Mouse (Mus musculus) spleen, adult 2 months (tissue): ENCODE results near the gene Mink1. TPM values are rescaled to one million over a fixed set of nuclear protein-coding genes. Genes with fewer than 3 reads are reported as not detected.
A peak's percentile ranks its signal among the peaks of the same experiment; 100 is the strongest.

Experiments used
- DNase-seq, 2 experiments: peaks; one replicate each; pipeline versions ENCODE4 v3.0.0 to v3.0.0-alpha.2; 2012 to 2021; ENCODE audit warnings: low spot score in 2 of 2, low read depth in 1 of 2
- H3K27ac ChIP-seq: fragments of 200-500 bp; 2 replicates; pipeline ENCODE4 v1.5.1; 2012; ENCODE audit warnings: low read length, inconsistent platforms; ENCODE audit not compliant: insufficient read depth
- H3K27me3 ChIP-seq: fragments of 200-500 bp; 2 replicates; pipeline ENCODE4 v1.6.1; 2012; ENCODE audit warnings: mild to moderate bottlenecking, moderate library complexity, low read length, inconsistent platforms; ENCODE audit not compliant: control insufficient read depth, insufficient read depth
- H3K36me3 ChIP-seq: fragments of 200-500 bp; 2 replicates; pipeline ENCODE4 v1.6.1; 2012; ENCODE audit warnings: mild to moderate bottlenecking, low read length, inconsistent platforms; ENCODE audit not compliant: control insufficient read depth, insufficient read depth
- H3K4me1 ChIP-seq: fragments of 200-500 bp; 2 replicates; pipeline ENCODE4 v1.6.1; 2011; ENCODE audit warnings: inconsistent platforms; ENCODE audit not compliant: control insufficient read depth, insufficient read depth, insufficient read length
- H3K4me3 ChIP-seq: fragments of 200-500 bp; 2 replicates; pipeline ENCODE4 v1.5.1; 2011; ENCODE audit warnings: mild to moderate bottlenecking, inconsistent platforms; ENCODE audit not compliant: insufficient read depth, insufficient read length; ENCODE audit errors: extremely low read depth
- CTCF ChIP-seq: fragments of 200-500 bp; IDR thresholded peaks from 2 replicates; pipeline ENCODE4 v1.5.1; 2011; ENCODE audit warnings: mild to moderate bottlenecking, inconsistent platforms; ENCODE audit not compliant: insufficient read depth, insufficient read length, insufficient replicate concordance; ENCODE audit errors: extremely low read depth
- POLR2A ChIP-seq: fragments of 200-500 bp; IDR thresholded peaks from 2 replicates; pipeline ENCODE4 v1.6.1; 2011; ENCODE audit warnings: low read depth, low read length, inconsistent platforms
- WGBS: fragments of 180-500 bp; shearing (Covaris S2); methylation state at CpG from one replicate; pipeline ENCODE4 v1.1.7; 2018; 5-methylcytosine and 5-hydroxymethylcytosine counted together
- polyA plus RNA-seq: library from polyadenylated mRNA; depleted of rRNA; stranded (reverse); fragments of >200 nt; gene quantifications from 2 replicates; pipeline ENCODE4 v1.2.3, GENCODE M21; 2012

Gene Mink1
- polyA plus RNA-seq, 1 experiment = 74.8 TPM

GRCm38 (mm10) chr11:70580921-70581320 is 18.2 kb downstream of the Mink1 start:
- WGBS = 24% methylated on average over 3 of the region's 3 CpGs
- no peaks in the 10 kb centered on the region for H3K36me3 ChIP-seq
- TF ChIP-seq POLR2A = no peak
- TF ChIP-seq CTCF = no peak
- no peak for DNase-seq
- no peaks in the 10 kb centered on the region for H3K27me3 ChIP-seq
- H3K4me3 ChIP-seq = no peak overlapping the region
- H3K27ac ChIP-seq = peak overlapping the region; percentile 60
- H3K4me1 ChIP-seq = peaks cover 7% of the 10 kb centered on the region; the same call in 1 of the 2 replicates

DNA sequence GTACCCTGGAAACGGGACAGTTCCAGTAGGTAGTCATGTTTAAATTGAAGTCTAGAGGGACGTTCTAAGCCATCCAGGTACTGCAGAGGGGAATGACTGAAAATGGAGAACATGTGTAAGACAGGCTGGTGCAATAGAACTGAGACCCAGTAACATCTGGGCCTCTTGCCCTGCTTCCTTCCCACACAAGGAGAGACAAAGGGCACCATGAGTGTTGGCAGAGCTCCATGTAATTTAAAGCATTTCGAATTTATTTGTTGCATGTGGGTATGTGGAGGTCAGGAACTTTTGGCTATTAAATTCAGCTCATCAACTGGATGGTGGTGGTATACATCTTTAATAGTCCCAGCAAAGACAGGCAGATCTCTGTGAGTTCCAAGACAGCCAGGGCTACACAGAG is 19.5 kb downstream of the Mink1 start:
- WGBS = 50% methylated on average over 3 of the region's 3 CpGs
- Histone ChIP-seq H3K36me3 (no peaks in the 10 kb centered on the region), H3K27ac (no peak overlapping the region), H3K4me1 (peaks cover 9% of the 10 kb centered on the region; the same call in 1 of the 2 replicates), H3K27me3 (no peaks in the 10 kb centered on the region), H3K4me3 (no peak overlapping the region)
- TF ChIP-seq CTCF (no peak), POLR2A (no peak)
- DNase-seq = no peak

GRCm38 (mm10) chr11:70583022-70583714 is 20.5 kb downstream of the Mink1 start:
- Histone ChIP-seq H3K4me3 (no peak overlapping the region), H3K4me1 (peaks cover 12% of the 10 kb centered on the region; the same call in 1 of the 2 replicates), H3K27ac (peak overlapping the region; percentile 1; the same call in 1 of the 2 replicates), H3K36me3 (no peaks in the 10 kb centered on the region), H3K27me3 (no peaks in the 10 kb centered on the region)
- TF ChIP-seq POLR2A = no peak
- TF ChIP-seq CTCF = no peak
- DNase-seq = no peak
- WGBS = 31% methylated on average over 6 of the region's 6 CpGs

GRCm38 (mm10) chr11:70583775-70584174 is 21.1 kb downstream of the Mink1 start:
- Histone ChIP-seq H3K4me3 (no peak overlapping the region), H3K27me3 (no peaks in the 10 kb centered on the region), H3K36me3 (no peaks in the 10 kb centered on the region), H3K4me1 (peaks cover 12% of the 10 kb centered on the region; the same call in 1 of the 2 replicates), H3K27ac (no peak overlapping the region)
- 93% methylated on average over 7 of the region's 7 CpGs for WGBS
- TF ChIP-seq POLR2A (no peak), CTCF (no peak)
- no peak for DNase-seq

DNA sequence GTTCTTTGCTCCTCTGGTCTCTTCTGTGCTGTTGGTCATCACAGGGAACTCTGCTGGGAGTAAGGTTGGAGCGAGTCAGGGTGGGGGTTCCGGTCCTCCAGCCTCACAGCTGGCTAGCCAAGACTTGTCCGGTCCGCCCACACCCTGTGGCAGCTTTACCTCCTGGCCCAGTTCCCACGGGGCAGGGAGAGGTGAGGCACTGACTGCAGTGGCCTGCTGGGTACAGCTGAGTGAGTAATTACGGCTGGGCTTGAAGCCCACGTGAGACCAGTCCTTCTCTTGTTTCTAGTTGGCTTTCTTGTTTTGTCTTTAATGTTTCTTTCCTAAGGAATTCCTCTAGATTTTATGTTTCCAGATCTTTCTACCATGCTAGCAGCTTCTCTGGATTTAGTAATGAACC is 22.8 kb downstream of the Mink1 start:
- TF ChIP-seq POLR2A (no peak), CTCF (no peak)
- 69% methylated on average over 7 of the region's 7 CpGs for whole genome bisulfite sequencing
- Histone ChIP-seq H3K36me3 (no peaks in the 10 kb centered on the region), H3K27me3 (no peaks in the 10 kb centered on the region), H3K4me1 (peaks cover 5% of the 10 kb centered on the region; the same call in 1 of the 2 replicates), H3K27ac (0 out of 2 replicates have a peak overlapping the region, but pooled peaks have one; percentile 10), H3K4me3 (no peak overlapping the region)
- no peak for DNase-seq

- 80% methylated on average over 3 of the region's 3 CpGs for WGBS
- TF ChIP-seq CTCF = no peak
- no peak for TF ChIP-seq POLR2A
- no peaks in the 10 kb centered on the region for H3K36me3 ChIP-seq
Measured at GRCm38 (mm10) chr11:70586261-70586660, 23.6 kb downstream of the Mink1 start.

DNA sequence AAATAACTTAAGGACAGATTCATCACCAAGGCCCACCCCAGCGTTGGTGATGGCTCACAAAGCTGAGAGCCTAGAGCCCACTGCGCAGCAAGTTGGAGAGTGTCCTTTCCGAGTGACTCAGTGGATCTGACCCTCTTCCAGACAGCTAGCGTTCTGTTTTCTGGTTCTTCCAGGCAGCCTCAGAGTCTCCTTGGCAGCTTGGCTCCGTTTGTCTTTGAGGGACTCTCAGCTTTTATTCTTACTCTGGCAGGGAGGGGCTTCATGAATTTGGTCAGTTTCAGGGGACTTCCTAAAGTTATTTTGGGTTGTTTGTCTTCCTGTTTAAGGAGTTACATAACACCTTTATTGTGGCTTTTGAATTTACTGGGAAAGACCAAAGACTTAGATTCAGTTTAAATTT is 24.3 kb downstream of the Mink1 start:
- Histone ChIP-seq H3K4me1 (peaks cover 5% of the 10 kb centered on the region; the same call in 1 of the 2 replicates), H3K36me3 (no peaks in the 10 kb centered on the region), H3K27ac (0 out of 2 replicates have a peak overlapping the region, but pooled peaks have one; percentile 30), H3K27me3 (no peaks in the 10 kb centered on the region), H3K4me3 (no peak overlapping the region)
- no peak for TF ChIP-seq CTCF
- TF ChIP-seq POLR2A = no peak
- 56% methylated on average over 5 of the region's 5 CpGs for WGBS
- DNase-seq = no peak

More at GRCm38 (mm10) chr11:70586261-70586660, 23.6 kb downstream of the Mink1 start:
- H3K27ac ChIP-seq = 0 out of 2 replicates have a peak overlapping the region, but pooled peaks have one; percentile 7
- peaks cover 5% of the 10 kb centered on the region; the same call in 1 of the 2 replicates for H3K4me1 ChIP-seq
- no peaks in the 10 kb centered on the region for H3K27me3 ChIP-seq
- H3K4me3 ChIP-seq = no peak overlapping the region
- no peak for DNase-seq
